ENCODE assay signal across 13 mouse cellular contexts in genomic region chr16:64961690-64962089, GRCm38 (mm10).
DNase-seq lines count a peak whose midpoint lies in the region; ATAC-seq and TF ChIP-seq lines count a peak whose summit lies in the region.
"Had no signal": no experiment of that assay in that cellular context is flagged by ENCODE, and none has a peak within 500 bp of the region (broad histone marks: within the 10 kb centered on the region; RNA-seq: fewer than 3 reads in every experiment).

No protein-coding gene starts in this region.

- in situ Hi-C loops in ES-E14 (cut with MboI; ENCODE audit: low sequenced_read_pairs in 2 of 2, unreplicated experiment in 2 of 2) = no loop called here

- intact Hi-C loops in left cerebral cortex, postnatal 36 days (cut with DNase I) = no loop called here
- intact Hi-C loops in gastrocnemius, postnatal 36 days (cut with DNase I) = no loop called here

- H3K36me3 ChIP-seq in ES-E14 (ENCODE audit: control insufficient read depth, insufficient read depth, low read length, poor library complexity, severe bottlenecking) = no peaks in the 10 kb centered on the region
- H3K36me3 ChIP-seq: lung, embryonic 15.5 days; neural tube, embryonic 13.5 days had no signal

- H3K4me1 ChIP-seq in ES-E14 (ENCODE audit: control insufficient read depth in 2 of 2, insufficient read depth in 2 of 2, low read length in 2 of 2, poor library complexity in 1 of 2) = no peaks in the 10 kb centered on the region
- H3K4me1 ChIP-seq: forebrain, embryonic 13.5 days; lung, embryonic 15.5 days; neural tube, embryonic 13.5 days had no signal

- ATAC-seq in megakaryocyte, adult 5-6 weeks (ENCODE audit: poor library complexity, severe bottlenecking) = peak; percentile 93
- ATAC-seq: forebrain, embryonic 13.5 days had no signal

- no peak overlapping the region for H3K9ac ChIP-seq in ES-E14 (ENCODE audit: insufficient read depth, low read depth, low read length, poor library complexity, severe bottlenecking)
- H3K9ac ChIP-seq: forebrain, embryonic 13.5 days; lung, embryonic 15.5 days; neural tube, embryonic 13.5 days had no signal

- H3K9me3 ChIP-seq in ES-E14 (ENCODE audit: control insufficient read depth, insufficient read depth, low read depth, low read length) = peaks cover 9% of the 10 kb centered on the region
- H3K9me3 ChIP-seq: forebrain, embryonic 13.5 days; lung, embryonic 15.5 days; neural tube, embryonic 13.5 days had no signal

- DNase-seq in adrenal gland, adult (ENCODE audit: inconsistent age in 2 of 2, low spot score in 1 of 2) = peak; percentile 5 to 31
- no peak for DNase-seq in adrenal gland, postnatal 4 days (ENCODE audit: low spot score in 2 of 2)
- DNase-seq in layer of hippocampus, adult 2 months (ENCODE audit: low spot score in 2 of 2) = no peak
- DNase-seq in layer of hippocampus, adult 11-12 months (ENCODE audit: low spot score) = no peak
- DNase-seq in ES-E14 (ENCODE audit: low read depth, low spot score) = peak; percentile 9
- no peak for DNase-seq in left cerebral cortex, postnatal 36 days (ENCODE audit: low spot score in 2 of 2)
- DNase-seq in gastrocnemius, postnatal 36 days = no peak
- DNase-seq: cerebellum, postnatal 36 days; layer of hippocampus, postnatal 36 days had no signal

- peak; percentile 45 for TF ChIP-seq CTCF in layer of hippocampus, adult 2 months (conservative IDR thresholded peaks at IDR 0.05)

- no peak overlapping the region for H3K4me3 ChIP-seq in layer of hippocampus, adult 2 months
- H3K4me3 ChIP-seq in ES-E14 (ENCODE audit: insufficient read depth in 1 of 2, low read depth in 1 of 2, low read length in 2 of 2, poor library complexity in 1 of 2, severe bottlenecking in 1 of 2) = no peak overlapping the region
- H3K4me3 ChIP-seq: forebrain, embryonic 13.5 days; lung, embryonic 15.5 days; neural tube, embryonic 13.5 days had no signal

- H3K27ac ChIP-seq in layer of hippocampus, adult 2 months = no peak overlapping the region
- H3K27ac ChIP-seq in ES-E14 (ENCODE audit: insufficient read depth, low read depth, low read length, poor library complexity, severe bottlenecking) = no peak overlapping the region
- H3K27ac ChIP-seq: forebrain, embryonic 13.5 days; lung, embryonic 15.5 days; neural tube, embryonic 13.5 days had no signal

TF ChIP-seq in ES-E14, 5 proteins besides CTCF, POLR2A, EP300 and RAD21:
- no peak for TF ChIP-seq MAFK (IDR thresholded peaks at IDR 0.05; ENCODE audit: insufficient read depth, low read depth, low read length)
- TF ChIP-seq ZNF384 (IDR thresholded peaks at IDR 0.05; ENCODE audit: low read depth, low read length) = no peak
- no peak for TF ChIP-seq CHD2 (IDR thresholded peaks at IDR 0.05; ENCODE audit: low read depth, low read length)
- no peak for TF ChIP-seq HCFC1 (IDR thresholded peaks at IDR 0.05; ENCODE audit: borderline replicate concordance, insufficient read depth, low read length)
- no peak for TF ChIP-seq ZC3H11A (IDR thresholded peaks at IDR 0.05; ENCODE audit: borderline replicate concordance, low read depth, low read length)

Comparison
In these comparisons a context has a peak if more than half of its experiments do, and no peak if none do; other contexts are left out.
1. DNase-seq: peak in adrenal gland, adult (2 of 2) and ES-E14 (single experiment); none in adrenal gland, postnatal 4 days (0 of 2), layer of hippocampus, adult 2 months (0 of 2), layer of hippocampus, adult 11-12 months (single experiment), left cerebral cortex, postnatal 36 days (0 of 2) and gastrocnemius, postnatal 36 days (0 of 2).